Mouse (Mus musculus) forebrain, embryonic 12.5 days (tissue): ENCODE measurements around the gene Tbc1d20. TPM values are rescaled to one million over a fixed set of nuclear protein-coding genes. Genes with fewer than 3 reads are reported as not detected.
"Not testable (repeated sequence)": the region's sequence is repeated elsewhere in the genome, so short reads cannot be mapped to it uniquely, and the experiment has no call there.

Experiments
- ATAC-seq: fragments of 200-750 bp; cut with Nextera tagmentation; 2 replicates; pipeline ENCODE4 v1.8.0; 2017; ENCODE audit warnings: moderate TSS enrichment; ENCODE audit not compliant: low FRiP score
- H3K27ac ChIP-seq: fragments of 300-500 bp; sonication (generic); 2 replicates; pipeline ENCODE4 v1.5.1; 2016; ENCODE audit warnings: mild to moderate bottlenecking
- H3K27me3 ChIP-seq: fragments of 300-500 bp; sonication (generic); 2 replicates; pipeline ENCODE4 v1.6.1; 2016; ENCODE audit warnings: mild to moderate bottlenecking
- H3K36me3 ChIP-seq: fragments of 300-500 bp; sonication (generic); replicated peaks from 2 replicates; pipeline ENCODE4 v1.6.1; 2016; ENCODE audit warnings: mild to moderate bottlenecking
- H3K4me1 ChIP-seq: fragments of 300-500 bp; sonication (generic); 2 replicates; pipeline ENCODE4 v1.6.1; 2016
- H3K4me2 ChIP-seq: fragments of 300-500 bp; sonication (generic); 2 replicates; pipeline ENCODE4 v1.6.1; 2016; ENCODE audit warnings: mild to moderate bottlenecking, moderate library complexity
- H3K4me3 ChIP-seq: fragments of 300-500 bp; sonication (generic); replicated peaks from 2 replicates; pipeline ENCODE4 v1.5.1; 2016; ENCODE audit warnings: mild to moderate bottlenecking
- H3K9ac ChIP-seq: fragments of 300-500 bp; sonication (generic); 2 replicates; pipeline ENCODE4 v1.6.1; 2016; ENCODE audit warnings: mild to moderate bottlenecking
- H3K9me3 ChIP-seq: fragments of 300-500 bp; sonication (generic); 2 replicates; pipeline ENCODE4 v1.6.1; 2016
- WGBS: fragments of 180-500 bp; shearing (Covaris S2); methylation state at CpG from one replicate; pipeline ENCODE4 v1.1.7; 2016; 5-methylcytosine and 5-hydroxymethylcytosine counted together
- polyA plus RNA-seq: library from polyadenylated mRNA; unstranded; fragments of >200 nt; fragmentation: Nextera tagmentation; extraction: Ambion mirVana; gene quantifications from 2 replicates; pipeline ENCODE4 v1.2.1, GENCODE M21; 2016

The Tbc1d20 gene
- 32.3 and 34.8 TPM in 2 replicates for polyA plus RNA-seq

- Histone ChIP-seq H3K27me3 (no peaks in the 10 kb centered on the region), H3K9me3 (no peaks in the 10 kb centered on the region), H3K4me3 (peak within 1 kb of the TSS; percentile 69), H3K4me2 (peak within 1 kb of the TSS; percentile 60), H3K4me1 (peaks cover 22% of the 10 kb centered on the region), H3K9ac (peak within 1 kb of the TSS; percentile 82), H3K27ac (peak within 1 kb of the TSS; percentile 75), H3K36me3 (no peaks in the 10 kb centered on the region)
- ATAC-seq = peak; percentile 98
- WGBS = under 1% methylated on average over 70 of the region's 70 CpGs
These were observed at the start of gene Tbc1d20 for GRCm38 (mm10) chr2:152293727-152294475. Tbc1d20 (plus strand) TSS chr2:152293828.

DNA sequence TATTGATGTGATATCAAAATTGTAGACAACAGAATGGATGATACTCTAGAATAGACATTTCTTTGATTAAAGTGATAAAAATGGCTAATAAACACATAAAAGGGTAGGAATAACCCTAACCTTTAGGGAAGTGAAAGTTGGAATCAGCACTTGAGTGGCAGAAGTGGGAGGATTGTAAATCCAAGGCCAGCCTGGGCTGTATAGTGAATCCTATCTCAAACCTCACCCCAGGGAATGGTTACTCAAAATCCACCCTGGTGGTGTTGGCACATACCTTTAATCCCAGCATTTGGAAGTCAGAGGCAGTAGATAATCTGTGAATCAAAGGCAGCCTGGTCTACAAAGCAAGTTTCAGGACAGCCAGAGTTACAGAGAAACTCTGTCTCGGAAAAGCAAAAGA lies 46.4 kb upstream of the Tbc1d20 start:
- no peak for ATAC-seq
- Histone ChIP-seq H3K4me2 (no peak overlapping the region), H3K27ac (no peak overlapping the region), H3K4me3 (no peak overlapping the region), H3K4me1 (no peaks in the 10 kb centered on the region), H3K36me3 (peaks cover 20% of the 10 kb centered on the region), H3K9me3 (no peaks in the 10 kb centered on the region), H3K27me3 (no peaks in the 10 kb centered on the region), H3K9ac (no peak overlapping the region)
- 91% methylated on average over 1 of the region's 1 CpGs for WGBS

DNA sequence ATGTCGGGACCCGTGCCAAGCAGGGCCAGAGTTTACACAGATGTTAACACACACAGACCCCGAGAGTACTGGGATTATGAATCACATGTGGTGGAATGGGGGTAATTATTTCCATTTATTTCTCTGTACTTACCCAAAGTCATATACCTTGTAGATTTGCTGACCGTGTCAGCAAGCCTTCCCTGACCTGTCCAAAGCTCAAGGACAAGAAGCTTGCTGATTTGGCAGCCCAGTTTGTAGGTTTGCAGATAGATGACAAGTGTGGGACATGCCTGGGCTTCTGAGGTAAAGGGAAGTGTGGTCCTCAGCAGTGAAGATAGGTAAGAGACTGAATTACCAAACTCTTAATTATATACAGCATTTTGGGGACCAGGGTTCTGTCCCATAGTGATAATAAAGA lies 43.1 kb upstream of the Tbc1d20 start:
- Histone ChIP-seq H3K4me1 (no peaks in the 10 kb centered on the region), H3K27ac (no peak overlapping the region), H3K27me3 (no peaks in the 10 kb centered on the region), H3K4me3 (no peak overlapping the region), H3K4me2 (no peak overlapping the region), H3K9ac (no peak overlapping the region), H3K9me3 (no peaks in the 10 kb centered on the region), H3K36me3 (peaks cover 40% of the 10 kb centered on the region)
- no peak for ATAC-seq
- WGBS = 85% methylated on average over 4 of the region's 4 CpGs

DNA sequence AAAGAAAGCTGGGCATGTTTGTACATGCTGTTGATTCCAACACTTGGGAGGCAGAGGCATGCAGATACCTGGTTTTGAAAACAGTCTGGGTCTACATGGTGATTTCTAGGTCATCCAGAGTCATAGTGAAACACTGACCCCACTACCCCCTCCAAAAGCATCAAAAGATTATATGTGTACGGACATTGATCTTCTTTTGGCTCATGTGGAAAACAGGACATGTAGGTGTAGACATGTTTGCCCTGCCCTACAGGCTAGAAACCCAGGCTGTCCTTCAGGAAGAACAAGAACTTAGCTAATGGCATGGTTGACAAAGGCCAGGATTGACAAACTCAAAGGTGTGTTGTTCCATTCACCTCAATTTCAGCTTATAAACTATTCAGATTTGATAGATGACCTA lies 33.9 kb upstream of the Tbc1d20 start:
- WGBS = 95% methylated on average over 1 of the region's 1 CpGs
- Histone ChIP-seq H3K27me3 (no peaks in the 10 kb centered on the region), H3K9ac (no peak overlapping the region), H3K4me1 (no peaks in the 10 kb centered on the region), H3K36me3 (peaks cover 76% of the 10 kb centered on the region), H3K27ac (no peak overlapping the region), H3K4me3 (no peak overlapping the region), H3K4me2 (no peak overlapping the region), H3K9me3 (no peaks in the 10 kb centered on the region)
- ATAC-seq = no peak

DNA sequence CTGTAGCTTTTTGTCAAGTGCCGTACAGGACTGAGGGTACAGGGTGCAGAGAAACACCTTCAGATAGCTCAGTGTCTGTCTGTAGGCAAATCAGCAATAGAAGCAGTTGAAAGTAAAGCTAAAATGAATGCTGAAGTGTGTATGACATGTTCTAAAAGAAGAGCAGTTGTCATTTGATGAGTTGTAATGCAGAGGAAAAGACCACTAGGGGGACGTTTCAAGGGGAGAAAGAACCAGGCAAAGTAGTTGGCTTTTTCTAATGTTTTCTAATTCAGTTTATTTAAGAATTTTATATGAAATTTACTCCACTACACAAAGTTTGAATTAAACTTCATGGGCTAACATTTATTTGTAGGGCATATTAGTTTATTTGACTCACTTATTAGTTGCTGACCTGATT lies 20.0 kb upstream of the Tbc1d20 start:
- H3K27ac ChIP-seq = no peak overlapping the region
- peaks cover 82% of the 10 kb centered on the region for H3K36me3 ChIP-seq
- no peaks in the 10 kb centered on the region for H3K27me3 ChIP-seq
- H3K9me3 ChIP-seq = no peaks in the 10 kb centered on the region
- 78% methylated on average over 2 of the region's 2 CpGs for WGBS
- no peak overlapping the region for H3K4me3 ChIP-seq
- H3K9ac ChIP-seq = no peak overlapping the region
- ATAC-seq = no peak
- no peak overlapping the region for H3K4me2 ChIP-seq
- no peaks in the 10 kb centered on the region for H3K4me1 ChIP-seq

GRCm38 (mm10) chr2:152281407-152281806 lies 12.2 kb upstream of the Tbc1d20 start:
- H3K27ac ChIP-seq = no peak overlapping the region
- H3K4me1 ChIP-seq = no peaks in the 10 kb centered on the region
- ATAC-seq = no peak
- whole genome bisulfite sequencing = 96% methylated on average over 3 of the region's 3 CpGs
- H3K27me3 ChIP-seq = no peaks in the 10 kb centered on the region
- no peak overlapping the region for H3K9ac ChIP-seq
- H3K4me2 ChIP-seq = no peak overlapping the region
- H3K36me3 ChIP-seq = peaks cover 82% of the 10 kb centered on the region
- no peak overlapping the region for H3K4me3 ChIP-seq
- no peaks in the 10 kb centered on the region for H3K9me3 ChIP-seq

- Histone ChIP-seq H3K9me3 (no peaks in the 10 kb centered on the region), H3K4me2 (no peak overlapping the region), H3K9ac (no peak overlapping the region), H3K4me3 (no peak overlapping the region), H3K27me3 (no peaks in the 10 kb centered on the region), H3K27ac (no peak overlapping the region), H3K4me1 (no peaks in the 10 kb centered on the region), H3K36me3 (peaks cover 40% of the 10 kb centered on the region)
- WGBS = 93% methylated on average over 5 of the region's 5 CpGs
- no peak for ATAC-seq
These were observed 6.1 kb upstream of the Tbc1d20 start for GRCm38 (mm10) chr2:152287560-152287959.

- H3K27ac ChIP-seq = no peak overlapping the region
- H3K4me3 ChIP-seq = no peak overlapping the region
- no peak overlapping the region for H3K4me2 ChIP-seq
- H3K36me3 ChIP-seq = peaks cover 35% of the 10 kb centered on the region
- 83% methylated on average over 8 of the region's 8 CpGs for WGBS
- no peak for ATAC-seq
- H3K27me3 ChIP-seq = no peaks in the 10 kb centered on the region
- H3K9ac ChIP-seq = no peak overlapping the region
- peaks cover 1% of the 10 kb centered on the region; the same call in 1 of the 2 replicates for H3K4me1 ChIP-seq
- H3K9me3 ChIP-seq = no peaks in the 10 kb centered on the region
These were observed 5.6 kb upstream of the Tbc1d20 start for GRCm38 (mm10) chr2:152288046-152288445.

GRCm38 (mm10) chr2:152289623-152290022 lies 4.0 kb upstream of the Tbc1d20 start:
- peaks cover 19% of the 10 kb centered on the region for H3K36me3 ChIP-seq
- H3K4me3 ChIP-seq, H3K9ac ChIP-seq, ATAC-seq, H3K4me1 ChIP-seq, H3K4me2 ChIP-seq, H3K27me3 ChIP-seq, H3K9me3 ChIP-seq, H3K27ac ChIP-seq: not testable (repeated sequence)
- 93% methylated on average over 2 of the region's 2 CpGs for WGBS

GRCm38 (mm10) chr2:152292475-152292874 lies 1.2 kb upstream of the Tbc1d20 start:
- H3K36me3 ChIP-seq = no peaks in the 10 kb centered on the region
- no peaks in the 10 kb centered on the region for H3K9me3 ChIP-seq
- H3K27me3 ChIP-seq = no peaks in the 10 kb centered on the region
- H3K4me1 ChIP-seq = peaks cover 22% of the 10 kb centered on the region
- H3K9ac ChIP-seq = no peak overlapping the region
- H3K27ac ChIP-seq = no peak overlapping the region
- no peak overlapping the region for H3K4me2 ChIP-seq
- no peak for ATAC-seq
- H3K4me3 ChIP-seq = no peak overlapping the region
- WGBS = 43% methylated on average over 2 of the region's 2 CpGs

DNA sequence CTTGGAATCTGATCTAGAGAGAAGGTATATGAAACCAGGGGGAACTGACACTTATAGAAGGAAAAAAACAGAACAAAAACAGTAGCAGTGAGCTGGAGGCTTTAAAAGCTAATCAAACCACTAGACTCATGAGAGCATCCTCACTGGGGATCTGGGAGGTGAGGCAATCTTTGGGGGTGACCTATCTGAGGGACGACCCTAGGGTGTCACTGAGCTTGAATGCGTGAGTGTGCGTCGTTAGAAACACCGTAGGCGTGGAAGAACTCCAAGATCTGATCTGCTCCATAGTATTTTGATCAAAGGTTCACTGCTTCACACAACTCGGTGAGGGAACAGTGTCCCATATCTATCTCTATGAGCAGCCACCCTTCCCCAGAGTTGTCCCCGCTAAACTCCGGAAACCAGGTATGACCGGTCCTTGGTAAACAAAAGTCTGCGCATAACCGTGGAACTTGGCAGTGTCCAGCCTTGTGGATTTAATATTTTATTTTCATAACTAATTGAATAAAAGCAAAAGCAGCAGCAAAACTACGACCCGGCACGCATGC lies 375 bp upstream of the Tbc1d20 start:
- H3K9ac ChIP-seq = peak overlapping the region; percentile 30; the same call in 1 of the 2 replicates
- H3K36me3 ChIP-seq = no peaks in the 10 kb centered on the region
- H3K9me3 ChIP-seq = no peaks in the 10 kb centered on the region
- H3K4me3 ChIP-seq = peak overlapping the region; percentile 69
- peak; percentile 77 for ATAC-seq
- peaks cover 22% of the 10 kb centered on the region for H3K4me1 ChIP-seq
- H3K27ac ChIP-seq = no peak overlapping the region
- H3K4me2 ChIP-seq = peak overlapping the region; percentile 60
- H3K27me3 ChIP-seq = no peaks in the 10 kb centered on the region
- whole genome bisulfite sequencing = 2% methylated on average over 15 of the region's 15 CpGs

- H3K27ac ChIP-seq = no peak overlapping the region
- H3K9ac ChIP-seq = peak overlapping the region; percentile 82
- H3K4me1 ChIP-seq = peaks cover 22% of the 10 kb centered on the region
- H3K27me3 ChIP-seq = no peaks in the 10 kb centered on the region
- no peaks in the 10 kb centered on the region for H3K9me3 ChIP-seq
- peak overlapping the region; percentile 69 for H3K4me3 ChIP-seq
- 36% methylated on average over 5 of the region's 5 CpGs for WGBS
- H3K36me3 ChIP-seq = no peaks in the 10 kb centered on the region
- H3K4me2 ChIP-seq = peak overlapping the region; percentile 60
- no peak for ATAC-seq
These were observed 913 bp downstream of the Tbc1d20 start for GRCm38 (mm10) chr2:152294541-152294940.

GRCm38 (mm10) chr2:152302862-152303261 lies 9.2 kb downstream of the Tbc1d20 start:
- Histone ChIP-seq H3K9me3 (no peaks in the 10 kb centered on the region), H3K4me1 (no peaks in the 10 kb centered on the region), H3K4me3 (no peak overlapping the region), H3K27me3 (no peaks in the 10 kb centered on the region), H3K9ac (no peak overlapping the region), H3K27ac (no peak overlapping the region), H3K36me3 (peaks cover 50% of the 10 kb centered on the region), H3K4me2 (no peak overlapping the region)
- no peak for ATAC-seq
- WGBS = 80% methylated on average over 2 of the region's 2 CpGs
